Mouse (Mus musculus) embryo, embryonic 9.5 days (tissue): Measurements from ENCODE around the gene Sla2.
"Not testable (repeated sequence)": the region's sequence is repeated elsewhere in the genome, so short reads cannot be mapped to it uniquely, and the experiment has no call there.

Source experiments
- DNase-seq: peaks from one replicate; pipeline ENCODE4 v3.0.0-alpha.2; 2017; ENCODE audit errors: extremely low spot score

Sla2 gene

GRCm38 (mm10) chr2:156901883-156902282 lies 14.9 kb upstream of the Sla2 start:
- DNase-seq, result no peak

- DNase-seq, result no peak
Measured at GRCm38 (mm10) chr2:156901344-156901743, 14.4 kb upstream of the Sla2 start.

GRCm38 (mm10) chr2:156899184-156899583 lies 12.2 kb upstream of the Sla2 start:
- DNase-seq, result no peak

GRCm38 (mm10) chr2:156898374-156898773 lies 11.4 kb upstream of the Sla2 start:
- DNase-seq, result no peak

- no peak for DNase-seq
Measured at GRCm38 (mm10) chr2:156897034-156897433, 10.0 kb upstream of the Sla2 start.

GRCm38 (mm10) chr2:156896384-156896914 lies 9.5 kb upstream of the Sla2 start:
- no peak for DNase-seq

GRCm38 (mm10) chr2:156894496-156895265 lies 7.7 kb upstream of the Sla2 start:
- DNase-seq, result no peak

GRCm38 (mm10) chr2:156892821-156893220 lies 5.8 kb upstream of the Sla2 start:
- no peak for DNase-seq

GRCm38 (mm10) chr2:156892240-156892639 lies 5.2 kb upstream of the Sla2 start:
- DNase-seq, result peak; percentile 14

- no peak for DNase-seq
Measured at GRCm38 (mm10) chr2:156888490-156888889, 1.5 kb upstream of the Sla2 start.

- DNase-seq, result no peak
Measured at GRCm38 (mm10) chr2:156886084-156886631, 834 bp downstream of the Sla2 start.

GRCm38 (mm10) chr2:156885666-156886065 lies 1.3 kb downstream of the Sla2 start:
- not testable (repeated sequence) for DNase-seq

GRCm38 (mm10) chr2:156884396-156885211 lies 2.4 kb downstream of the Sla2 start:
- DNase-seq, result no peak

GRCm38 (mm10) chr2:156882431-156883001 lies 4.5 kb downstream of the Sla2 start:
- DNase-seq, result no peak

- DNase-seq, result no peak
Measured at GRCm38 (mm10) chr2:156879541-156879940, 7.5 kb downstream of the Sla2 start.

- no peak for DNase-seq
Measured at GRCm38 (mm10) chr2:156877726-156878125, 9.3 kb downstream of the Sla2 start.

- DNase-seq, result no peak
Measured at GRCm38 (mm10) chr2:156874760-156875510, 12.1 kb downstream of the Sla2 start.

- DNase-seq, result no peak
Measured at GRCm38 (mm10) chr2:156874047-156874759, 12.8 kb downstream of the Sla2 start.

GRCm38 (mm10) chr2:156873629-156874028 lies 13.4 kb downstream of the Sla2 start:
- DNase-seq, result peak; percentile 72

GRCm38 (mm10) chr2:156870519-156870918 lies 16.5 kb downstream of the Sla2 start:
- no peak for DNase-seq

- DNase-seq, result no peak
Measured at GRCm38 (mm10) chr2:156869554-156869953, 17.4 kb downstream of the Sla2 start.
